Mouse (Mus musculus) limb, embryonic 15.5 days (tissue): Measurements from ENCODE around the gene Gm20388. TPM values are rescaled to one million over a fixed set of nuclear protein-coding genes. Genes with fewer than 3 reads are reported as not detected.

ENCODE experiments used
- ATAC-seq: fragments of 200-750 bp; cut with Nextera tagmentation; 2 replicates; pipeline ENCODE4 v1.8.0; 2017; ENCODE audit warnings: low read depth, moderate TSS enrichment; ENCODE audit not compliant: insufficient number of reproducible peaks, low FRiP score, low TSS enrichment
- H3K27ac ChIP-seq: fragments of 300-500 bp; sonication (generic); 2 replicates; pipeline ENCODE4 v1.5.1; 2015; ENCODE audit warnings: moderate library complexity, mild to moderate bottlenecking, inconsistent platforms
- H3K27me3 ChIP-seq: fragments of 300-500 bp; sonication (generic); 2 replicates; pipeline ENCODE4 v1.6.1; 2015; ENCODE audit warnings: inconsistent platforms
- H3K36me3 ChIP-seq: fragments of 300-500 bp; sonication (generic); 2 replicates; pipeline ENCODE4 v1.6.1; 2015; ENCODE audit warnings: inconsistent platforms
- H3K4me1 ChIP-seq: fragments of 300-500 bp; sonication (generic); 2 replicates; pipeline ENCODE4 v1.6.1; 2015; ENCODE audit warnings: inconsistent platforms
- H3K4me2 ChIP-seq: fragments of 300-500 bp; sonication (generic); 2 replicates; pipeline ENCODE4 v1.6.1; 2015; ENCODE audit warnings: mild to moderate bottlenecking, inconsistent platforms
- H3K4me3 ChIP-seq: fragments of 300-500 bp; sonication (generic); 2 replicates; pipeline ENCODE4 v1.5.1; 2015; ENCODE audit warnings: mild to moderate bottlenecking, inconsistent platforms
- H3K9ac ChIP-seq: fragments of 300-500 bp; sonication (generic); 2 replicates; pipeline ENCODE4 v1.6.1; 2015; ENCODE audit warnings: inconsistent platforms
- H3K9me3 ChIP-seq: fragments of 300-500 bp; sonication (generic); 2 replicates; pipeline ENCODE4 v1.6.1; 2016; ENCODE audit warnings: inconsistent platforms
- WGBS: fragments of 180-500 bp; shearing (Covaris S2); methylation state at CpG from one replicate; pipeline ENCODE4 v1.1.7; 2015; 5-methylcytosine and 5-hydroxymethylcytosine counted together
- polyA plus RNA-seq: library from polyadenylated mRNA; unstranded; fragments of >200 nt; fragmentation: Nextera tagmentation; extraction: Ambion mirVana; gene quantifications from 2 replicates; pipeline ENCODE4 v1.2.1, GENCODE M21; 2015

Gene Gm20388
- polyA plus RNA-seq, 1 experiment from 2014 or later, result 4.9 TPM

- Histone ChIP-seq H3K36me3 (no peaks in the 10 kb centered on the region), H3K9me3 (no peaks in the 10 kb centered on the region), H3K4me2 (no peak overlapping the region), H3K9ac (no peak overlapping the region), H3K27me3 (no peaks in the 10 kb centered on the region), H3K4me1 (no peaks in the 10 kb centered on the region), H3K4me3 (no peak overlapping the region), H3K27ac (no peak overlapping the region)
- ATAC-seq, result no peak
- WGBS, result 83% methylated on average over 11 of the region's 11 CpGs
These were observed 3963.7 kb downstream of the Gm20388 start for GRCm38 (mm10) chr8:123874324-123874723.

- no peaks in the 10 kb centered on the region for H3K36me3 ChIP-seq
These were observed 3967.2 kb downstream of the Gm20388 start for GRCm38 (mm10) chr8:123877865-123878264.

GRCm38 (mm10) chr8:123880271-123880670 lies 3969.6 kb downstream of the Gm20388 start:
- no peak overlapping the region for H3K4me3 ChIP-seq
- no peaks in the 10 kb centered on the region for H3K9me3 ChIP-seq
- WGBS, result 64% methylated on average over 10 of the region's 10 CpGs
- H3K27me3 ChIP-seq, result peaks cover 10% of the 10 kb centered on the region
- H3K27ac ChIP-seq, result no peak overlapping the region
- no peak overlapping the region for H3K4me2 ChIP-seq
- no peaks in the 10 kb centered on the region for H3K36me3 ChIP-seq
- H3K9ac ChIP-seq, result no peak overlapping the region
- no peak for ATAC-seq
- peaks cover 13% of the 10 kb centered on the region for H3K4me1 ChIP-seq

More at GRCm38 (mm10) chr8:123877865-123878264, 3967.2 kb downstream of the Gm20388 start:
- H3K4me1 ChIP-seq, result no peaks in the 10 kb centered on the region
- H3K4me2 ChIP-seq, result no peak overlapping the region
- H3K9ac ChIP-seq, result no peak overlapping the region
- no peak for ATAC-seq
- WGBS, result 59% methylated on average over 2 of the region's 2 CpGs
- H3K27ac ChIP-seq, result no peak overlapping the region
- no peaks in the 10 kb centered on the region for H3K9me3 ChIP-seq
- H3K4me3 ChIP-seq, result no peak overlapping the region
- no peaks in the 10 kb centered on the region; the same call in 1 of the 2 replicates for H3K27me3 ChIP-seq

- Histone ChIP-seq H3K4me1 (peaks cover 14% of the 10 kb centered on the region), H3K36me3 (no peaks in the 10 kb centered on the region), H3K4me3 (no peak overlapping the region), H3K27ac (no peak overlapping the region), H3K9me3 (no peaks in the 10 kb centered on the region), H3K4me2 (no peak overlapping the region), H3K9ac (no peak overlapping the region), H3K27me3 (peaks cover 10% of the 10 kb centered on the region)
- WGBS, result 43% methylated on average over 4 of the region's 4 CpGs
- ATAC-seq, result no peak
These were observed 3970.2 kb downstream of the Gm20388 start for GRCm38 (mm10) chr8:123880821-123881350.

- Histone ChIP-seq H3K27ac (peak overlapping the region; percentile 1; the same call in 1 of the 2 replicates), H3K4me1 (peaks cover 14% of the 10 kb centered on the region), H3K36me3 (no peaks in the 10 kb centered on the region), H3K4me3 (no peak overlapping the region), H3K9me3 (no peaks in the 10 kb centered on the region), H3K9ac (no peak overlapping the region), H3K27me3 (peaks cover 10% of the 10 kb centered on the region), H3K4me2 (no peak overlapping the region)
- 61% methylated on average over 2 of the region's 2 CpGs for WGBS
- ATAC-seq, result no peak
These were observed 3971.8 kb downstream of the Gm20388 start for GRCm38 (mm10) chr8:123882412-123882811.

- Histone ChIP-seq H3K4me1 (peaks cover 14% of the 10 kb centered on the region), H3K9ac (no peak overlapping the region), H3K36me3 (no peaks in the 10 kb centered on the region), H3K4me2 (no peak overlapping the region), H3K27me3 (peaks cover 10% of the 10 kb centered on the region), H3K9me3 (no peaks in the 10 kb centered on the region), H3K27ac (no peak overlapping the region), H3K4me3 (no peak overlapping the region)
- 57% methylated on average over 4 of the region's 4 CpGs for WGBS
- peak; percentile 46; the same call in 1 of the 2 replicates for ATAC-seq
These were observed 3972.5 kb downstream of the Gm20388 start for GRCm38 (mm10) chr8:123883094-123883493.

GRCm38 (mm10) chr8:123884721-123885565 lies 3974.3 kb downstream of the Gm20388 start:
- peak overlapping the region; percentile 19; the same call in 1 of the 2 replicates for H3K4me2 ChIP-seq
- no peak overlapping the region for H3K9ac ChIP-seq
- 6% methylated on average over 13 of the region's 14 CpGs for WGBS
- peak overlapping the region; percentile 61; the same call in 1 of the 2 replicates for H3K27ac ChIP-seq
- no peak overlapping the region for H3K4me3 ChIP-seq
- no peaks in the 10 kb centered on the region for H3K9me3 ChIP-seq
- ATAC-seq, result 0 out of 2 replicates have a peak, but pooled peaks have one; percentile 43
- peaks cover 13% of the 10 kb centered on the region for H3K27me3 ChIP-seq
- peaks cover 14% of the 10 kb centered on the region for H3K4me1 ChIP-seq
- H3K36me3 ChIP-seq, result no peaks in the 10 kb centered on the region

- peaks cover 35% of the 10 kb centered on the region for H3K27me3 ChIP-seq
- 94% methylated on average over 4 of the region's 4 CpGs for WGBS
These were observed 3976.5 kb downstream of the Gm20388 start for GRCm38 (mm10) chr8:123887163-123887562.

GRCm38 (mm10) chr8:123887956-123888355 lies 3977.3 kb downstream of the Gm20388 start:
- Histone ChIP-seq H3K27me3 (peaks cover 43% of the 10 kb centered on the region), H3K9ac (no peak overlapping the region), H3K4me3 (no peak overlapping the region), H3K27ac (no peak overlapping the region), H3K9me3 (no peaks in the 10 kb centered on the region), H3K4me2 (no peak overlapping the region), H3K36me3 (no peaks in the 10 kb centered on the region), H3K4me1 (peaks cover 29% of the 10 kb centered on the region)
- ATAC-seq, result no peak
- WGBS, result 81% methylated on average over 2 of the region's 2 CpGs

More at GRCm38 (mm10) chr8:123887163-123887562, 3976.5 kb downstream of the Gm20388 start:
- H3K4me3 ChIP-seq, result no peak overlapping the region
- H3K4me2 ChIP-seq, result no peak overlapping the region
- H3K36me3 ChIP-seq, result no peaks in the 10 kb centered on the region
- H3K9me3 ChIP-seq, result no peaks in the 10 kb centered on the region
- ATAC-seq, result no peak
- H3K4me1 ChIP-seq, result peaks cover 22% of the 10 kb centered on the region
- H3K27ac ChIP-seq, result no peak overlapping the region
- no peak overlapping the region for H3K9ac ChIP-seq

- WGBS, result 70% methylated on average over 4 of the region's 4 CpGs
- H3K9me3 ChIP-seq, result no peaks in the 10 kb centered on the region
- H3K9ac ChIP-seq, result no peak overlapping the region
- H3K4me3 ChIP-seq, result no peak overlapping the region
- H3K27me3 ChIP-seq, result peaks cover 51% of the 10 kb centered on the region
- H3K4me1 ChIP-seq, result peaks cover 21% of the 10 kb centered on the region
- no peak overlapping the region for H3K4me2 ChIP-seq
- ATAC-seq, result no peak
- no peak overlapping the region for H3K27ac ChIP-seq
- no peaks in the 10 kb centered on the region for H3K36me3 ChIP-seq
These were observed 3979.2 kb downstream of the Gm20388 start for GRCm38 (mm10) chr8:123889797-123890196.

GRCm38 (mm10) chr8:123891271-123891670 lies 3980.6 kb downstream of the Gm20388 start:
- H3K4me3 ChIP-seq, result peak overlapping the region; percentile 24
- peaks cover 15% of the 10 kb centered on the region for H3K4me1 ChIP-seq
- 0% methylated on average over 11 of the region's 11 CpGs for WGBS
- ATAC-seq, result no peak
- H3K36me3 ChIP-seq, result no peaks in the 10 kb centered on the region
- peak overlapping the region; percentile 43 for H3K4me2 ChIP-seq
- H3K27me3 ChIP-seq, result peaks cover 66% of the 10 kb centered on the region
- H3K27ac ChIP-seq, result no peak overlapping the region
- no peaks in the 10 kb centered on the region for H3K9me3 ChIP-seq
- H3K9ac ChIP-seq, result no peak overlapping the region
